Mouse (Mus musculus) MEL (cell line): ENCODE results near the gene Nkain2. TPM values are rescaled to one million over a fixed set of nuclear protein-coding genes. Genes with fewer than 3 reads are reported as not detected.

Experiments used
- DNase-seq: peaks from one replicate; pipeline ENCODE4 v3.0.0; 2011; ENCODE audit warnings: low read depth, low spot score
- H3K27ac ChIP-seq: 2 replicates; pipeline ENCODE4 v1.5.1; 2012; ENCODE audit warnings: low read depth, mild to moderate bottlenecking, control low read depth, low read length, moderate library complexity; ENCODE audit not compliant: control insufficient read depth
- H3K27me3 ChIP-seq, 2 experiments: fragments of 150-350 bp in 1 of 2; sonication (generic) in 1 of 2; 2 replicates each; pipeline ENCODE4 v1.6.1; 2012; ENCODE audit warnings: low read length in 2 of 2, mild to moderate bottlenecking in 2 of 2, improper control_type of control experiment in 1 of 2, moderate library complexity in 1 of 2; ENCODE audit not compliant: insufficient read depth in 2 of 2, control insufficient read depth in 1 of 2
- H3K36me3 ChIP-seq, 2 experiments: 2 replicates each; pipeline ENCODE4 v1.6.1; 2012 to 2014; ENCODE audit warnings: low read length in 2 of 2, improper control_type of control experiment in 1 of 2, inconsistent platforms in 1 of 2, mild to moderate bottlenecking in 1 of 2; ENCODE audit not compliant: insufficient read depth in 2 of 2, control insufficient read depth in 1 of 2
- H3K4me1 ChIP-seq, 2 experiments: fragments of 150-350 bp in 1 of 2; sonication (generic) in 1 of 2; 2 replicates each; pipeline ENCODE4 v1.6.1; 2012; ENCODE audit warnings: low read length in 2 of 2, improper control_type of control experiment in 1 of 2, mild to moderate bottlenecking in 1 of 2; ENCODE audit not compliant: insufficient read depth in 2 of 2, control insufficient read depth in 1 of 2
- H3K4me3 ChIP-seq, 2 experiments: fragments of 150-350 bp in 1 of 2; sonication (generic) in 1 of 2; 2 replicates each; pipeline ENCODE4 v1.5.1; 2012; ENCODE audit warnings: low read depth in 2 of 2, low read length in 2 of 2, mild to moderate bottlenecking in 2 of 2, moderate library complexity in 2 of 2, control low read depth in 1 of 2, improper control_type of control experiment in 1 of 2; ENCODE audit not compliant: control insufficient read depth in 1 of 2, insufficient read depth in 1 of 2
- H3K79me2 ChIP-seq: 2 replicates; pipeline ENCODE4 v1.6.1; 2012; ENCODE audit warnings: mild to moderate bottlenecking, low read length, moderate library complexity; ENCODE audit not compliant: control insufficient read depth, poor library complexity, insufficient read depth
- H3K9ac ChIP-seq: 2 replicates; pipeline ENCODE4 v1.6.1; 2012; ENCODE audit warnings: low read depth, mild to moderate bottlenecking, control low read depth, low read length, moderate library complexity; ENCODE audit not compliant: control insufficient read depth, poor library complexity, severe bottlenecking
- H3K9me3 ChIP-seq: fragments of 150-350 bp; sonication (generic); replicated peaks from 2 replicates; pipeline ENCODE4 v1.6.1; 2012; ENCODE audit warnings: mild to moderate bottlenecking, low read length, improper control_type of control experiment, moderate library complexity; ENCODE audit not compliant: insufficient read depth
- BHLHE40 ChIP-seq: IDR thresholded peaks from 2 replicates; pipeline ENCODE4 v1.6.1; 2012; ENCODE audit warnings: low read depth, mild to moderate bottlenecking, inconsistent platforms, low read length, improper control_type of control experiment, borderline replicate concordance
- CTCF ChIP-seq, 3 experiments: IDR thresholded peaks in 2 of 3; conservative IDR thresholded peaks in 1 of 3; 2 replicates each; pipeline ENCODE4 v1.5.1; 2011 to 2012; ENCODE audit warnings: low read length in 3 of 3, low read depth in 2 of 3, mild to moderate bottlenecking in 2 of 3, improper control_type of control experiment in 1 of 3, inconsistent platforms in 1 of 3, mixed read lengths in 1 of 3, moderate library complexity in 1 of 3; ENCODE audit not compliant: control insufficient read depth in 1 of 3, insufficient read depth in 1 of 3, poor library complexity in 1 of 3, severe bottlenecking in 1 of 3
- ELF1 ChIP-seq: IDR thresholded peaks from 2 replicates; pipeline ENCODE4 v1.6.1; 2014; ENCODE audit warnings: low read depth, mild to moderate bottlenecking, inconsistent platforms, low read length, improper control_type of control experiment, moderate library complexity
- ETS1 ChIP-seq: IDR thresholded peaks from 2 replicates; pipeline ENCODE4 v1.6.1; 2012; ENCODE audit warnings: low read depth, mild to moderate bottlenecking, inconsistent platforms, low read length, improper control_type of control experiment, moderate library complexity
- GABPA ChIP-seq: IDR thresholded peaks from 2 replicates; pipeline ENCODE4 v1.6.1; 2012; ENCODE audit warnings: low read depth, mild to moderate bottlenecking, inconsistent platforms, low read length, improper control_type of control experiment, moderate library complexity
- GATA1 ChIP-seq: IDR thresholded peaks from 2 replicates; pipeline ENCODE4 v1.6.1; 2011; ENCODE audit warnings: low read depth, low read length, improper control_type of control experiment
- HCFC1 ChIP-seq: IDR thresholded peaks from 2 replicates; pipeline ENCODE4 v1.6.1; 2012; ENCODE audit warnings: low read depth, mild to moderate bottlenecking, inconsistent platforms, low read length, improper control_type of control experiment, moderate library complexity
- MAZ ChIP-seq: IDR thresholded peaks from 2 replicates; pipeline ENCODE4 v1.6.1; 2012; ENCODE audit warnings: low read depth, mild to moderate bottlenecking, inconsistent platforms, low read length, improper control_type of control experiment
- MYB ChIP-seq: IDR thresholded peaks from 2 replicates; pipeline ENCODE4 v1.6.1; 2011; ENCODE audit warnings: mild to moderate bottlenecking, low read depth, low read length, improper control_type of control experiment
- NELFE ChIP-seq: IDR thresholded peaks from 2 replicates; pipeline ENCODE4 v1.6.1; 2011; ENCODE audit warnings: low read depth, low read length, improper control_type of control experiment
- NRF1 ChIP-seq: IDR thresholded peaks from 2 replicates; pipeline ENCODE4 v1.6.1; 2014; ENCODE audit warnings: low read depth, mild to moderate bottlenecking, inconsistent platforms, low read length, improper control_type of control experiment, moderate library complexity; ENCODE audit not compliant: poor library complexity, insufficient read depth, severe bottlenecking
- RCOR1 ChIP-seq: IDR thresholded peaks from 2 replicates; pipeline ENCODE4 v1.6.1; 2012; ENCODE audit warnings: low read depth, mild to moderate bottlenecking, inconsistent platforms, low read length, improper control_type of control experiment
- SIN3A ChIP-seq: IDR thresholded peaks from 2 replicates; pipeline ENCODE4 v1.6.1; 2012; ENCODE audit warnings: low read length, improper control_type of control experiment, inconsistent platforms
- TAL1 ChIP-seq: IDR thresholded peaks from 2 replicates; pipeline ENCODE4 v1.6.1; 2012; ENCODE audit warnings: mild to moderate bottlenecking, inconsistent platforms, low read length, moderate library complexity, mixed read lengths
- USF1 ChIP-seq: IDR thresholded peaks from 2 replicates; pipeline ENCODE4 v1.6.1; 2014; ENCODE audit warnings: low read depth, mild to moderate bottlenecking, inconsistent platforms, low read length, improper control_type of control experiment, moderate library complexity
- USF2 ChIP-seq, 2 experiments: IDR thresholded peaks; 2 replicates each; pipeline ENCODE4 v1.6.1; 2011 to 2012; ENCODE audit warnings: improper control_type of control experiment in 2 of 2, low read length in 2 of 2, borderline replicate concordance in 1 of 2, inconsistent platforms in 1 of 2, low read depth in 1 of 2, mild to moderate bottlenecking in 1 of 2; ENCODE audit not compliant: insufficient read depth in 1 of 2
- ZC3H11A ChIP-seq: IDR thresholded peaks from 2 replicates; pipeline ENCODE4 v1.6.1; 2012; ENCODE audit warnings: low read depth, mild to moderate bottlenecking, inconsistent platforms, low read length, improper control_type of control experiment
- ZMIZ1 ChIP-seq: IDR thresholded peaks from 2 replicates; pipeline ENCODE4 v1.6.1; 2012; ENCODE audit warnings: low read depth, mild to moderate bottlenecking, inconsistent platforms, low read length, improper control_type of control experiment, moderate library complexity
- polyA plus RNA-seq, 2 experiments: library from polyadenylated mRNA; stranded (reverse) in 1 of 2; unstranded in 1 of 2; fragments of >175 nt in 1 of 2; fragments of >200 nt in 1 of 2; gene quantifications; 2 replicates each; pipeline versions ENCODE4 v1.2.1 to v1.2.4; 2012; ENCODE audit warnings: low replicate concordance in 2 of 2, low read depth in 1 of 2; ENCODE audit not compliant: insufficient read length in 2 of 2, insufficient read depth in 1 of 2, missing spikeins in 1 of 2
- total RNA-seq: library from RNA; depleted of rRNA; stranded (reverse); fragments of 300-350 nt; gene quantifications from 2 replicates; pipeline ENCODE4 v1.2.3, GENCODE M21; 2012; rRNA removed

Gene Nkain2
- total and polyA plus RNA-seq, 3 experiments: not detected

GRCm38 (mm10) chr10:31646083-31646482 is 1244.2 kb downstream of the Nkain2 start:
- Histone ChIP-seq H3K4me1 (no peaks in the 10 kb centered on the region), H3K27me3 (no peaks in the 10 kb centered on the region), H3K9me3 (no peaks in the 10 kb centered on the region), H3K9ac (no peak overlapping the region), H3K36me3 (no peaks in the 10 kb centered on the region), H3K79me2 (no peaks in the 10 kb centered on the region), H3K27ac (no peak overlapping the region), H3K4me3 (no peak overlapping the region)
- no peak for DNase-seq
- TF ChIP-seq USF1 (no peak), MAZ (no peak), ZMIZ1 (no peak), USF2 (IDR thresholded peaks at IDR 0.05; ENCODE audit: borderline replicate concordance in 1 of 2, insufficient read depth in 1 of 2, low read depth in 1 of 2, low read length in 2 of 2) (no peak), NRF1 (no peak), ELF1 (no peak), GABPA (no peak), SIN3A (no peak), ZC3H11A (no peak), CTCF (IDR thresholded peaks at IDR 0.05 in 2 of 3, conservative IDR thresholded peaks at IDR 0.05 in 1 of 3; ENCODE audit: control insufficient read depth in 1 of 3, insufficient read depth in 1 of 3, low read depth in 2 of 3, low read length in 3 of 3, poor library complexity in 1 of 3, severe bottlenecking in 1 of 3) (no peak), HCFC1 (no peak), ETS1 (no peak), TAL1 (no peak), GATA1 (no peak), RCOR1 (no peak), NELFE (no peak), MYB (no peak), BHLHE40 (no peak)

Other genes starting within 250 kb of the Nkain2 start
- gene Trdn, start 190.1 kb upstream of the Nkain2 start, total RNA-seq: not detected in 2 replicates
- gene Trdn, start 190.1 kb upstream of the Nkain2 start, polyA plus RNA-seq: not detected